Mouse (Mus musculus): ENCODE results near the gene Foxs1.

- TF ChIP-seq CTCF (IDR thresholded peaks at IDR 0.05; ENCODE audit: extremely low read depth, insufficient read length, insufficient replicate concordance, low read depth, low read length) (no peak), POLR2A (IDR thresholded peaks at IDR 0.05; ENCODE audit: low read depth, low read length) (no peak)
These were observed 19.1 kb upstream of the Foxs1 start for GRCm38 (mm10) chr2:152951850-152952720.

All from small intestine, adult 2 months (tissue).